ENCODE assay signal across 9 mouse cellular contexts in genomic region chr11:48852190-48852589, GRCm38 (mm10). TPM values are rescaled to one million over a fixed set of nuclear protein-coding genes. Genes with fewer than 3 reads are reported as not detected.
A peak's percentile ranks its signal among the peaks of the same experiment; 100 is the strongest.
DNase-seq lines count a peak whose midpoint lies in the region; ATAC-seq and TF ChIP-seq lines count a peak whose summit lies in the region.
"Had no signal": no experiment of that assay in that cellular context is flagged by ENCODE, and none has a peak within 500 bp of the region (broad histone marks: within the 10 kb centered on the region; RNA-seq: fewer than 3 reads in every experiment).

No protein-coding gene starts in this region.

- H3K36me3 ChIP-seq in liver, adult 2 months (ENCODE audit: control insufficient read depth, insufficient read depth, low read length) = peaks cover 2% of the 10 kb centered on the region; the same call in 1 of the 2 replicates
- H3K36me3 ChIP-seq in hindbrain, embryonic 15.5 days = no peaks in the 10 kb centered on the region
- no peaks in the 10 kb centered on the region for H3K36me3 ChIP-seq in myocyte (ENCODE audit: control insufficient read depth, insufficient read depth)

- H3K79me2 ChIP-seq in liver, adult 2 months (ENCODE audit: control insufficient read depth, insufficient read depth, low read length) = no peaks in the 10 kb centered on the region
- H3K79me2 ChIP-seq in myocyte (ENCODE audit: control insufficient read depth, insufficient read depth) = no peaks in the 10 kb centered on the region

- H3K9ac ChIP-seq in liver, adult 2 months (ENCODE audit: low read depth, low read length) = no peak overlapping the region
- no peak overlapping the region for H3K9ac ChIP-seq in hindbrain, embryonic 15.5 days

- H3K27ac ChIP-seq in liver, adult 2 months (replicated peaks; ENCODE audit: insufficient read depth, low read depth, low read length) = peak overlapping the region; percentile 70
- no peak overlapping the region for H3K27ac ChIP-seq in hindbrain, embryonic 15.5 days (replicated peaks)

- no peak for TF ChIP-seq POLR2A in liver, adult 2 months (IDR thresholded peaks at IDR 0.05; ENCODE audit: extremely low read depth, insufficient read depth, low read length)
- TF ChIP-seq POLR2A in myocyte (IDR thresholded peaks at IDR 0.05; ENCODE audit: insufficient read length, low read depth) = no peak

- peak overlapping the region; percentile 88 for H3K4me2 ChIP-seq in hindbrain, embryonic 15.5 days
- H3K4me2 ChIP-seq in myocyte (ENCODE audit: low read depth) = peak overlapping the region; percentile 93

- H3K4me1 ChIP-seq in liver, adult 2 months (ENCODE audit: control insufficient read depth, insufficient read depth, low read length) = peaks cover 17% of the 10 kb centered on the region
- peaks cover 26% of the 10 kb centered on the region for H3K4me1 ChIP-seq in hindbrain, embryonic 15.5 days (replicated peaks)

- no peak for TF ChIP-seq CTCF in liver, adult 2 months (IDR thresholded peaks at IDR 0.05; ENCODE audit: low read depth, low read length)

- no peak for ATAC-seq in hindbrain, embryonic 15.5 days (ENCODE audit: low FRiP score, low read depth)
- no peak for ATAC-seq in granulocyte monocyte progenitor cell, adult 5-6 weeks (replicated peaks; ENCODE audit: poor library complexity, severe bottlenecking)

- no peaks in the 10 kb centered on the region for H3K27me3 ChIP-seq in liver, adult 2 months (ENCODE audit: control insufficient read depth, insufficient read depth, low read length)
- H3K27me3 ChIP-seq in hindbrain, embryonic 15.5 days = no peaks in the 10 kb centered on the region
- no peaks in the 10 kb centered on the region for H3K27me3 ChIP-seq in myocyte (ENCODE audit: control insufficient read depth, insufficient read depth, insufficient read length)

- 24% methylated on average over 4 of the region's 4 CpGs for WGBS in liver, adult 2 months
- 81% methylated on average over 4 of the region's 4 CpGs for WGBS in hindbrain, embryonic 15.5 days

- DNase-seq in adrenal gland, postnatal 14 days = peak; percentile 34
- DNase-seq in adrenal gland, postnatal 25 days = no peak
- DNase-seq in liver, adult 2 months (ENCODE audit: extremely low read depth, low read depth, low spot score) = peak; percentile 86
- DNase-seq in liver = no peak
- DNase-seq in lung, postnatal 10 days = no peak
- DNase-seq: lung, postnatal 14 days had no signal

- H3K4me3 ChIP-seq in liver, adult 2 months (ENCODE audit: insufficient read depth, low read depth, low read length) = no peak overlapping the region
- H3K4me3 ChIP-seq in hindbrain, embryonic 15.5 days = peak overlapping the region; percentile 58
- peak overlapping the region; percentile 53 for H3K4me3 ChIP-seq in myocyte

- no peaks in the 10 kb centered on the region for H3K9me3 ChIP-seq in hindbrain, embryonic 15.5 days

- no peak overlapping the region for H3ac ChIP-seq in myocyte (ENCODE audit: control insufficient read depth, insufficient read length)

TF ChIP-seq in myocyte, 11 proteins besides CTCF, POLR2A, EP300 and RAD21:
- TF ChIP-seq MYOD1 (IDR thresholded peaks at IDR 0.05; ENCODE audit: control insufficient read depth in 1 of 3, insufficient read length in 2 of 3, low read depth in 2 of 3) (no peak), E2F4 (IDR thresholded peaks at IDR 0.05; ENCODE audit: insufficient read depth) (no peak), CEBPB (IDR thresholded peaks at IDR 0.05; ENCODE audit: insufficient read depth, poor library complexity, severe bottlenecking) (no peak), REST (IDR thresholded peaks at IDR 0.05; ENCODE audit: insufficient read depth, insufficient read length) (no peak), TCF12 (IDR thresholded peaks at IDR 0.05; ENCODE audit: insufficient read depth, poor library complexity, severe bottlenecking) (no peak), SRF (IDR thresholded peaks at IDR 0.05; ENCODE audit: control insufficient read depth, insufficient read length, low read depth) (no peak), POLR2AphosphoS2 (IDR thresholded peaks at IDR 0.05; ENCODE audit: insufficient read length, low read depth) (no peak), USF1 (IDR thresholded peaks at IDR 0.05; ENCODE audit: low read depth) (no peak), MYOG (IDR thresholded peaks at IDR 0.05; ENCODE audit: control insufficient read depth in 1 of 3, insufficient read depth in 1 of 3, insufficient read length in 2 of 3, low read depth in 2 of 3) (no peak), TCF3 (IDR thresholded peaks at IDR 0.05; ENCODE audit: insufficient read length, low read depth) (no peak), MAX (IDR thresholded peaks at IDR 0.05; ENCODE audit: low read depth) (no peak)

RNA-seq across cellular contexts. Expression of gene Irgm1, which starts 19.3 kb away (rescaled TPM):
- total RNA-seq in adrenal gland, postnatal 14 days (2021) = 15.2 and 19.0 TPM in 2 replicates
- 18.7 and 22.6 TPM in 2 replicates for total RNA-seq in adrenal gland, postnatal 25 days (2021)
- 43.0 and 48.4 TPM in 2 replicates for total RNA-seq in liver, adult 2 months (2014; rRNA removed)
- polyA plus RNA-seq in liver, adult 2 months (2012; rRNA removed) = 29.9 and 33.3 TPM in 2 replicates
- 3.5 and 5.2 TPM in 2 replicates for polyA plus RNA-seq in hindbrain, embryonic 15.5 days (2015; fragmentation: Nextera tagmentation; extraction: Ambion mirVana)
- polyA plus RNA-seq in myocyte (2012; fragmentation: generic; extraction: Trizol) = 6.9 TPM
- 27.7 and 45.0 TPM in 2 replicates for total RNA-seq in granulocyte monocyte progenitor cell, adult 5-6 weeks (2014; fragmentation: Nextera tagmentation)
- 22.1 and 23.6 TPM in 2 replicates for total RNA-seq in granulocyte monocyte progenitor cell, adult 5-6 weeks (2017)

RNA-seq across cellular contexts. Expression of gene Gm12184, which starts 25.7 kb away (rescaled TPM):
- total RNA-seq in adrenal gland, postnatal 14 days (2021) = 2.3 and 3.5 TPM in 2 replicates
- 2.3 and 3.6 TPM in 2 replicates for total RNA-seq in adrenal gland, postnatal 25 days (2021)
- total RNA-seq in liver, adult 2 months (2014; rRNA removed) = 1.5 and 2.0 TPM in 2 replicates
- polyA plus RNA-seq in liver, adult 2 months (2012; rRNA removed) = 5.5 and 5.8 TPM in 2 replicates
- polyA plus RNA-seq in hindbrain, embryonic 15.5 days (2015; fragmentation: Nextera tagmentation; extraction: Ambion mirVana) = 3.8 and 4.7 TPM in 2 replicates
- polyA plus RNA-seq in myocyte (2012; fragmentation: generic; extraction: Trizol) = 13.2 TPM
- 2.9 and 10.5 TPM in 2 replicates for total RNA-seq in granulocyte monocyte progenitor cell, adult 5-6 weeks (2014; fragmentation: Nextera tagmentation)
- 14.2 and 35.9 TPM in 2 replicates for total RNA-seq in granulocyte monocyte progenitor cell, adult 5-6 weeks (2017)

RNA-seq across cellular contexts. Expression of gene Trim7, which starts 26.2 kb away (rescaled TPM):
- 6.1 and 8.5 TPM in 2 replicates for total RNA-seq in adrenal gland, postnatal 14 days (2021)
- 16.9 and 17.6 TPM in 2 replicates for total RNA-seq in adrenal gland, postnatal 25 days (2021)
- total RNA-seq in liver, adult 2 months (2014; rRNA removed) = 5.8 and 11.2 TPM in 2 replicates
- 11.0 and 16.3 TPM in 2 replicates for polyA plus RNA-seq in liver, adult 2 months (2012; rRNA removed)
- polyA plus RNA-seq in hindbrain, embryonic 15.5 days (2015; fragmentation: Nextera tagmentation; extraction: Ambion mirVana) = 3.1 and 3.7 TPM in 2 replicates
- 5.4 TPM for polyA plus RNA-seq in myocyte (2012; fragmentation: generic; extraction: Trizol)
- not detected in 2 replicates for total RNA-seq in granulocyte monocyte progenitor cell, adult 5-6 weeks (2014; fragmentation: Nextera tagmentation)
- total RNA-seq in granulocyte monocyte progenitor cell, adult 5-6 weeks (2017) = 0.30 and 0.41 TPM in 2 replicates

RNA-seq across cellular contexts. Expression of gene Trim41, which starts 35.0 kb away (rescaled TPM):
- total RNA-seq in adrenal gland, postnatal 14 days (2021) = 34.6 and 40.5 TPM in 2 replicates
- 48.6 and 53.0 TPM in 2 replicates for total RNA-seq in adrenal gland, postnatal 25 days (2021)
- 11.4 and 13.2 TPM in 2 replicates for total RNA-seq in liver, adult 2 months (2014; rRNA removed)
- 13.7 and 18.2 TPM in 2 replicates for polyA plus RNA-seq in liver, adult 2 months (2012; rRNA removed)
- 6.8 and 7.4 TPM in 2 replicates for polyA plus RNA-seq in hindbrain, embryonic 15.5 days (2015; fragmentation: Nextera tagmentation; extraction: Ambion mirVana)
- 31.3 TPM for polyA plus RNA-seq in myocyte (2012; fragmentation: generic; extraction: Trizol)
- 17.1 and 24.2 TPM in 2 replicates for total RNA-seq in granulocyte monocyte progenitor cell, adult 5-6 weeks (2014; fragmentation: Nextera tagmentation)
- total RNA-seq in granulocyte monocyte progenitor cell, adult 5-6 weeks (2017) = 39.4 and 50.8 TPM in 2 replicates

RNA-seq across cellular contexts. Expression of gene Gm5431, which starts 49.8 kb away (rescaled TPM):
- total RNA-seq in adrenal gland, postnatal 14 days (2021) = 0.96 and 1.8 TPM in 2 replicates
- 1.3 TPM in 2 replicates for total RNA-seq in adrenal gland, postnatal 25 days (2021)
- total RNA-seq in liver, adult 2 months (2014; rRNA removed) = 1.3 and 1.9 TPM in 2 replicates
- 0.10 and 0.12 TPM in 2 replicates for polyA plus RNA-seq in liver, adult 2 months (2012; rRNA removed)
- polyA plus RNA-seq in hindbrain, embryonic 15.5 days (2015; fragmentation: Nextera tagmentation; extraction: Ambion mirVana) = 0.14 and 0.42 TPM in 2 replicates
- polyA plus RNA-seq in myocyte (2012; fragmentation: generic; extraction: Trizol) = not detected
- total RNA-seq in granulocyte monocyte progenitor cell, adult 5-6 weeks (2014; fragmentation: Nextera tagmentation) = 0.58 and 1.2 TPM in 2 replicates
- 0.22 and 1.3 TPM in 2 replicates for total RNA-seq in granulocyte monocyte progenitor cell, adult 5-6 weeks (2017)

Comparison
In these comparisons a context has a peak if more than half of its experiments do, and no peak if none do; other contexts are left out.
1. DNase-seq: peak in adrenal gland, postnatal 14 days (single experiment) and liver, adult 2 months (single experiment); none in adrenal gland, postnatal 25 days (single experiment), liver (single experiment) and lung, postnatal 10 days (single experiment).